Mouse (Mus musculus): Measurements from ENCODE around the gene Uso1. TPM values are rescaled to one million over a fixed set of nuclear protein-coding genes. Genes with fewer than 3 reads are reported as not detected.
A peak's percentile ranks its signal among the peaks of the same experiment; 100 is the strongest.
"Not testable (repeated sequence)": the region's sequence is repeated elsewhere in the genome, so short reads cannot be mapped to it uniquely, and the experiment has no call there.

Gene Uso1
- total RNA-seq, 4 experiments from 2014 or later: 43.0 to 49.2 (median 46.7) TPM

- no peak for DNase-seq (ENCODE audit: low spot score)
These were observed 51.2 kb downstream of the Uso1 start for GRCm38 (mm10) chr5:92188881-92189483.

GRCm38 (mm10) chr5:92195716-92196115, 58.0 kb downstream of the Uso1 start:
- not testable (repeated sequence) for DNase-seq (ENCODE audit: low spot score)

- DNase-seq (ENCODE audit: low spot score): no peak
These were observed 59.4 kb downstream of the Uso1 start for GRCm38 (mm10) chr5:92196895-92197811.

GRCm38 (mm10) chr5:92198266-92198665, 60.5 kb downstream of the Uso1 start:
- DNase-seq (ENCODE audit: low spot score): peak; percentile 7

GRCm38 (mm10) chr5:92204162-92205036, 66.7 kb downstream of the Uso1 start:
- DNase-seq (ENCODE audit: low spot score): no peak

- DNase-seq (ENCODE audit: low spot score): no peak
These were observed 67.4 kb downstream of the Uso1 start for GRCm38 (mm10) chr5:92205184-92205583.

GRCm38 (mm10) chr5:92205706-92206105, 68.0 kb downstream of the Uso1 start:
- DNase-seq (ENCODE audit: low spot score): peak; percentile 19

- no peak for DNase-seq (ENCODE audit: low spot score)
These were observed 68.4 kb downstream of the Uso1 start for GRCm38 (mm10) chr5:92206121-92206520.

- no peak for DNase-seq (ENCODE audit: low spot score)
These were observed 72.5 kb downstream of the Uso1 start for GRCm38 (mm10) chr5:92210205-92210604.

GRCm38 (mm10) chr5:92212231-92212630, 74.5 kb downstream of the Uso1 start:
- DNase-seq (ENCODE audit: low spot score): no peak

GRCm38 (mm10) chr5:92215308-92215707, 77.6 kb downstream of the Uso1 start, which contains the start of gene U90926:
TSS of gene U90926 (minus strand) at chr5:92215408.
- no peak for DNase-seq (ENCODE audit: low spot score)

GRCm38 (mm10) chr5:92218915-92219793, 81.4 kb downstream of the Uso1 start:
- DNase-seq (ENCODE audit: low spot score): no peak

- no peak for DNase-seq (ENCODE audit: low spot score)
These were observed 82.1 kb downstream of the Uso1 start for GRCm38 (mm10) chr5:92219826-92220225.

GRCm38 (mm10) chr5:92220287-92220902, 82.7 kb downstream of the Uso1 start:
- no peak for DNase-seq (ENCODE audit: low spot score)

- no peak for DNase-seq (ENCODE audit: low spot score)
These were observed 90.0 kb downstream of the Uso1 start for GRCm38 (mm10) chr5:92227782-92228181.

GRCm38 (mm10) chr5:92228776-92229175, 91.0 kb downstream of the Uso1 start:
- no peak for DNase-seq (ENCODE audit: low spot score)

GRCm38 (mm10) chr5:92229514-92229913, 91.8 kb downstream of the Uso1 start:
- no peak for DNase-seq (ENCODE audit: low spot score)

GRCm38 (mm10) chr5:92230306-92230705, 92.6 kb downstream of the Uso1 start:
- no peak for DNase-seq (ENCODE audit: low spot score)

GRCm38 (mm10) chr5:92231836-92232235, 94.1 kb downstream of the Uso1 start:
- DNase-seq (ENCODE audit: low spot score): no peak

- DNase-seq (ENCODE audit: low spot score): no peak
These were observed 95.6 kb downstream of the Uso1 start for GRCm38 (mm10) chr5:92233366-92233765.
